ENCODE assay signal across 16 mouse cellular contexts in genomic region chr7:16173146-16173545, GRCm38 (mm10). TPM values are rescaled to one million over a fixed set of nuclear protein-coding genes. Genes with fewer than 3 reads are reported as not detected.
A peak's percentile ranks its signal among the peaks of the same experiment; 100 is the strongest.
DNase-seq lines count a peak whose midpoint lies in the region; ATAC-seq and TF ChIP-seq lines count a peak whose summit lies in the region.
"Had no signal": no experiment of that assay in that cellular context is flagged by ENCODE, and none has a peak within 500 bp of the region (broad histone marks: within the 10 kb centered on the region; RNA-seq: fewer than 3 reads in every experiment).

No protein-coding gene starts in this region.

- no peaks in the 10 kb centered on the region for H3K36me3 ChIP-seq in kidney, embryonic 14.5 days (ENCODE audit: control insufficient read depth, insufficient read depth, low read length)
- peaks cover 10% of the 10 kb centered on the region for H3K36me3 ChIP-seq in hindbrain, embryonic 12.5 days
- peaks cover 4% of the 10 kb centered on the region; the same call in 1 of the 2 replicates for H3K36me3 ChIP-seq in midbrain, embryonic 15.5 days (replicated peaks)
- H3K36me3 ChIP-seq in liver, postnatal 0 days (replicated peaks; ENCODE audit: insufficient read depth, low read length) = no peaks in the 10 kb centered on the region

- no peak overlapping the region for H3K4me2 ChIP-seq in kidney, embryonic 14.5 days (replicated peaks; ENCODE audit: low read depth, low read length)
- peak overlapping the region; percentile 72 for H3K4me2 ChIP-seq in hindbrain, embryonic 12.5 days (replicated peaks)
- H3K4me2 ChIP-seq in midbrain, embryonic 15.5 days = peak overlapping the region; percentile 74; the same call in 1 of the 2 replicates
- H3K4me2 ChIP-seq in liver, postnatal 0 days (ENCODE audit: low read depth, low read length) = no peak overlapping the region

- ATAC-seq in kidney, embryonic 14.5 days (ENCODE audit: low FRiP score, low TSS enrichment) = peak; percentile 14; the same call in 1 of the 2 replicates
- no peak for ATAC-seq in hindbrain, embryonic 12.5 days (ENCODE audit: low FRiP score)
- ATAC-seq in midbrain, embryonic 15.5 days (replicated peaks) = no peak
- ATAC-seq in liver, postnatal 0 days = no peak
- ATAC-seq: intestine, postnatal 0 days had no signal

- no peak for TF ChIP-seq EP300 in liver, postnatal 0 days (IDR thresholded peaks at IDR 0.05; ENCODE audit: low read depth)

- WGBS in kidney, embryonic 14.5 days = 6% methylated on average over 5 of the region's 5 CpGs
- 31% methylated on average over 5 of the region's 5 CpGs for WGBS in hindbrain, embryonic 12.5 days
- WGBS in midbrain, embryonic 15.5 days = 44% methylated on average over 5 of the region's 5 CpGs
- WGBS in liver, postnatal 0 days (ENCODE audit: insufficient replicate concordance) = 37% methylated on average over 5 of the region's 5 CpGs

- DNase-seq in kidney, postnatal 25 days = no peak
- DNase-seq in embryo, embryonic 10.5 days (ENCODE audit: low spot score) = peak; percentile 59
- DNase-seq in right cerebral cortex, adult 18-20 months = no peak
- DNase-seq in liver, postnatal 0 days = no peak
- no peak for DNase-seq in thymus, adult 18-20 months
- DNase-seq: cerebellum, postnatal 36 days; gastrocnemius, postnatal 14 days; heart, postnatal 36 days; lung, adult 2 months had no signal

- H3K27ac ChIP-seq in kidney, embryonic 14.5 days (ENCODE audit: low read depth, low read length) = peak overlapping the region; percentile 34
- H3K27ac ChIP-seq in hindbrain, embryonic 12.5 days = peak overlapping the region; percentile 94
- no peak overlapping the region for H3K27ac ChIP-seq in midbrain, embryonic 15.5 days
- H3K27ac ChIP-seq in liver, postnatal 0 days (ENCODE audit: low read depth) = no peak overlapping the region
- H3K27ac ChIP-seq: macrophage had no signal

- TF ChIP-seq CTCF in liver, postnatal 0 days (IDR thresholded peaks at IDR 0.05; ENCODE audit: low read depth) = no peak

- H3K4me1 ChIP-seq in kidney, embryonic 14.5 days (ENCODE audit: control insufficient read depth, insufficient read depth, low read length) = peaks cover 20% of the 10 kb centered on the region
- H3K4me1 ChIP-seq in hindbrain, embryonic 12.5 days = peaks cover 48% of the 10 kb centered on the region
- peaks cover 38% of the 10 kb centered on the region for H3K4me1 ChIP-seq in midbrain, embryonic 15.5 days
- peaks cover 7% of the 10 kb centered on the region for H3K4me1 ChIP-seq in liver, postnatal 0 days (ENCODE audit: insufficient read depth)

- no peaks in the 10 kb centered on the region for H3K9me3 ChIP-seq in kidney, embryonic 14.5 days (ENCODE audit: control insufficient read depth, low read length)
- H3K9me3 ChIP-seq in hindbrain, embryonic 12.5 days (replicated peaks) = no peaks in the 10 kb centered on the region
- no peaks in the 10 kb centered on the region for H3K9me3 ChIP-seq in midbrain, embryonic 15.5 days
- no peaks in the 10 kb centered on the region for H3K9me3 ChIP-seq in liver, postnatal 0 days (ENCODE audit: low read length)

- no peaks in the 10 kb centered on the region for H3K27me3 ChIP-seq in kidney, embryonic 14.5 days (ENCODE audit: control insufficient read depth, insufficient read depth, low read length)
- H3K27me3 ChIP-seq in hindbrain, embryonic 12.5 days = peaks cover 2% of the 10 kb centered on the region; the same call in 1 of the 2 replicates
- no peaks in the 10 kb centered on the region for H3K27me3 ChIP-seq in midbrain, embryonic 15.5 days (replicated peaks)
- H3K27me3 ChIP-seq in liver, postnatal 0 days (ENCODE audit: insufficient read depth, low read length) = peaks cover 32% of the 10 kb centered on the region

- no peak overlapping the region for H3K9ac ChIP-seq in kidney, embryonic 14.5 days (ENCODE audit: low read depth, low read length)
- H3K9ac ChIP-seq in hindbrain, embryonic 12.5 days = no peak overlapping the region
- H3K9ac ChIP-seq in midbrain, embryonic 15.5 days = peak overlapping the region; percentile 29; the same call in 1 of the 2 replicates
- H3K9ac ChIP-seq in liver, postnatal 0 days (replicated peaks) = no peak overlapping the region

- H3K4me3 ChIP-seq in kidney, embryonic 14.5 days (ENCODE audit: low read length) = no peak overlapping the region
- no peak overlapping the region for H3K4me3 ChIP-seq in hindbrain, embryonic 12.5 days
- no peak overlapping the region for H3K4me3 ChIP-seq in midbrain, embryonic 15.5 days
- H3K4me3 ChIP-seq in liver, postnatal 0 days (ENCODE audit: low read depth, low read length) = no peak overlapping the region
- H3K4me3 ChIP-seq: layer of hippocampus, adult 2 months; myocyte had no signal

RNA-seq across cellular contexts. Expression of gene Meis3, which starts 1.7 kb away (rescaled TPM):
- 26.1 and 28.0 TPM in 2 replicates for polyA plus RNA-seq in kidney, embryonic 14.5 days (2014; fragmentation: Nextera tagmentation; extraction: Ambion mirVana)
- polyA plus RNA-seq in hindbrain, embryonic 12.5 days (2016; fragmentation: Nextera tagmentation; extraction: Ambion mirVana) = 136 and 138 TPM in 2 replicates
- polyA plus RNA-seq in midbrain, embryonic 15.5 days (2015; fragmentation: Nextera tagmentation; extraction: Ambion mirVana) = 164 and 166 TPM in 2 replicates
- 1.9 and 2.0 TPM in 2 replicates for polyA plus RNA-seq in liver, postnatal 0 days (2015; fragmentation: Nextera tagmentation; extraction: Ambion mirVana)

RNA-seq across cellular contexts. Expression of gene Slc8a2, which starts 43.5 kb away (rescaled TPM):
- polyA plus RNA-seq in kidney, embryonic 14.5 days (2014; fragmentation: Nextera tagmentation; extraction: Ambion mirVana) = 0.21 and 0.24 TPM in 2 replicates
- 1.1 and 1.3 TPM in 2 replicates for polyA plus RNA-seq in hindbrain, embryonic 12.5 days (2016; fragmentation: Nextera tagmentation; extraction: Ambion mirVana)
- polyA plus RNA-seq in midbrain, embryonic 15.5 days (2015; fragmentation: Nextera tagmentation; extraction: Ambion mirVana) = 0.80 and 0.88 TPM in 2 replicates
- polyA plus RNA-seq in liver, postnatal 0 days (2015; fragmentation: Nextera tagmentation; extraction: Ambion mirVana) = not detected in 2 replicates
- polyA plus RNA-seq: macrophage had no signal

RNA-seq across cellular contexts. Expression of gene Dhx34, which starts 48.7 kb away (rescaled TPM):
- 8.5 and 13.0 TPM in 2 replicates for polyA plus RNA-seq in kidney, embryonic 14.5 days (2014; fragmentation: Nextera tagmentation; extraction: Ambion mirVana)
- polyA plus RNA-seq in hindbrain, embryonic 12.5 days (2016; fragmentation: Nextera tagmentation; extraction: Ambion mirVana) = 16.9 and 19.2 TPM in 2 replicates
- 14.9 and 15.5 TPM in 2 replicates for polyA plus RNA-seq in midbrain, embryonic 15.5 days (2015; fragmentation: Nextera tagmentation; extraction: Ambion mirVana)
- polyA plus RNA-seq in liver, postnatal 0 days (2015; fragmentation: Nextera tagmentation; extraction: Ambion mirVana) = 3.6 and 3.9 TPM in 2 replicates

RNA-seq across cellular contexts. Expression of gene Kptn, which starts 53.5 kb away (rescaled TPM):
- 25.1 and 29.2 TPM in 2 replicates for polyA plus RNA-seq in kidney, embryonic 14.5 days (2014; fragmentation: Nextera tagmentation; extraction: Ambion mirVana)
- 30.9 and 31.5 TPM in 2 replicates for polyA plus RNA-seq in hindbrain, embryonic 12.5 days (2016; fragmentation: Nextera tagmentation; extraction: Ambion mirVana)
- polyA plus RNA-seq in midbrain, embryonic 15.5 days (2015; fragmentation: Nextera tagmentation; extraction: Ambion mirVana) = 51.2 and 55.1 TPM in 2 replicates
- polyA plus RNA-seq in liver, postnatal 0 days (2015; fragmentation: Nextera tagmentation; extraction: Ambion mirVana) = 6.5 and 7.5 TPM in 2 replicates

Comparison
In these comparisons a context has a peak if more than half of its experiments do, and no peak if none do; other contexts are left out.
1. H3K27ac ChIP-seq: peak in kidney, embryonic 14.5 days (single experiment) and hindbrain, embryonic 12.5 days (single experiment); none in midbrain, embryonic 15.5 days (single experiment) and liver, postnatal 0 days (single experiment).
2. H3K4me2 ChIP-seq: peak in hindbrain, embryonic 12.5 days (single experiment) and midbrain, embryonic 15.5 days (single experiment); none in kidney, embryonic 14.5 days (single experiment) and liver, postnatal 0 days (single experiment).